Mouse (Mus musculus) limb, embryonic 11.5 days (tissue): ENCODE data around the gene Capn13. TPM values are rescaled to one million over a fixed set of nuclear protein-coding genes. Genes with fewer than 3 reads are reported as not detected.

Experiments
- ATAC-seq: fragments of 200-750 bp; cut with Nextera tagmentation; 2 replicates; pipeline ENCODE4 v1.8.0; 2017; ENCODE audit warnings: low read depth; ENCODE audit not compliant: insufficient number of reproducible peaks, low FRiP score, low TSS enrichment
- DNase-seq: peaks from one replicate; pipeline ENCODE4 v3.0.0-alpha.2; 2015; ENCODE audit warnings: low spot score
- H3K27ac ChIP-seq: fragments of 300-500 bp; sonication (generic); replicated peaks from 2 replicates; pipeline ENCODE4 v1.5.1; 2014; ENCODE audit warnings: low read depth, mild to moderate bottlenecking, low read length
- H3K27me3 ChIP-seq: fragments of 300-500 bp; sonication (generic); 2 replicates; pipeline ENCODE4 v1.6.1; 2014; ENCODE audit warnings: mild to moderate bottlenecking, low read length, mixed read lengths; ENCODE audit not compliant: control insufficient read depth, insufficient read depth
- H3K36me3 ChIP-seq: fragments of 300-500 bp; sonication (generic); 2 replicates; pipeline ENCODE4 v1.6.1; 2014; ENCODE audit warnings: mild to moderate bottlenecking, low read length, moderate library complexity, mixed read lengths; ENCODE audit not compliant: control insufficient read depth, insufficient read depth
- H3K4me1 ChIP-seq: fragments of 300-500 bp; sonication (generic); 2 replicates; pipeline ENCODE4 v1.6.1; 2014; ENCODE audit warnings: low read length, mixed read lengths; ENCODE audit not compliant: control insufficient read depth, insufficient read depth
- H3K4me2 ChIP-seq: fragments of 300-500 bp; sonication (generic); 2 replicates; pipeline ENCODE4 v1.6.1; 2014; ENCODE audit warnings: low read depth, mild to moderate bottlenecking, moderate library complexity; ENCODE audit not compliant: severe bottlenecking
- H3K4me3 ChIP-seq: fragments of 300-500 bp; sonication (generic); 2 replicates; pipeline ENCODE4 v1.5.1; 2014; ENCODE audit warnings: low read depth, low read length
- H3K9ac ChIP-seq: fragments of 300-500 bp; sonication (generic); 2 replicates; pipeline ENCODE4 v1.6.1; 2014; ENCODE audit warnings: mild to moderate bottlenecking, low read length
- H3K9me3 ChIP-seq: fragments of 300-500 bp; sonication (generic); 2 replicates; pipeline ENCODE4 v1.6.1; 2016; ENCODE audit warnings: low read length; ENCODE audit not compliant: control insufficient read depth
- WGBS: fragments of 180-500 bp; shearing (Covaris S2); extraction: QIAGEN DNeasy Blood & Tissue Kit; methylation state at CpG from one replicate; pipeline ENCODE4 v1.1.7; 2014; 5-methylcytosine and 5-hydroxymethylcytosine counted together
- polyA plus RNA-seq: library from polyadenylated mRNA; unstranded; fragments of >200 nt; fragmentation: Nextera tagmentation; extraction: Ambion mirVana; gene quantifications from 2 replicates; pipeline ENCODE4 v1.2.1, GENCODE M21; 2014

The Capn13 gene
- polyA plus RNA-seq, 1 experiment from 2014 or later: not detected

DNA sequence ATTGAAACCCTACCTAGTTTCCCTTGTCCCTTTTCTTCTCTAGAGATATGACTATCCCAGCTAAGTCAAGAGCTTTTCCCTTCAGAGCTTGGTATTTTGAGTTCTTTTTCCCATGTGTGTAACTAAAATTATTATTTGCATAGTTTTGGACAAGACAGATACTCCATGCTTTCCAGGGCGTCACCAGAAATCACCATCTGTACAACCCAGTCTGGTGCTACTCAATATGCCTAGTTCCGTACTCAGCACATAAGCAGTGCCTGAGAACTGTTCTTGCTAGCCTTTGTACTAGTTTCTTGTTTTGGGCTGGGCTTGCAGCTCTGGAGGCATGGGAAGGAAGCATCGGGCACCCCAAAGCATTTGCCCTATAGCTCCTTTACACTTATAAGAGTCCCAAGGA lies 19.0 kb downstream of the Capn13 start:
- Histone ChIP-seq H3K27ac (no peak overlapping the region), H3K27me3 (no peaks in the 10 kb centered on the region), H3K9me3 (no peaks in the 10 kb centered on the region), H3K4me2 (no peak overlapping the region), H3K4me3 (no peak overlapping the region), H3K36me3 (no peaks in the 10 kb centered on the region), H3K9ac (no peak overlapping the region), H3K4me1 (no peaks in the 10 kb centered on the region)
- ATAC-seq (no peak), DNase-seq (no peak)
- WGBS: 94% methylated on average over 3 of the region's 3 CpGs

GRCm38 (mm10) chr17:73377778-73378484 lies 22.7 kb downstream of the Capn13 start:
- Histone ChIP-seq H3K27me3 (no peaks in the 10 kb centered on the region), H3K9ac (no peak overlapping the region), H3K9me3 (no peaks in the 10 kb centered on the region), H3K36me3 (no peaks in the 10 kb centered on the region), H3K27ac (no peak overlapping the region), H3K4me1 (no peaks in the 10 kb centered on the region), H3K4me2 (no peak overlapping the region), H3K4me3 (no peak overlapping the region)
- WGBS: 76% methylated on average over 7 of the region's 7 CpGs
- ATAC-seq (no peak), DNase-seq (no peak)

DNA sequence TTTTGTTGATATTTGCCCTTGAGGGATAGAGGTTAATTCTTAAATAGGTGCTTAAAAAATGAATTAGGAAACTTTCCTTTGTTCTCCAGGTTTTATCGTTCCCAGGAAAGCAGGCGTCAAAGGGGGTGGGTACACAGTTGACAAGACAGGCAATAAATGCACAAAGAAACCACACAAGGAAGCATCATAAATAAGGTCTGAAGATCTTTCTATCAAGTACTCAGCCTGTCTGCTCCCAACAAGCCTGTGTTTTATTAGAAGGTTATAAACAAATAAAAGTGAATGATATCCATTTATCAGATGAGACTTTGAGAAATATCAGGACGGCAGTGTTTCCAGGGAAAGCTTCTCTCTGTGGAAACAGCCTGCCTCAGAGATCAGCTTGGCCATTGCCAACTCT lies 33.3 kb downstream of the Capn13 start:
- no peaks in the 10 kb centered on the region for H3K27me3 ChIP-seq
- no peaks in the 10 kb centered on the region for H3K9me3 ChIP-seq
- ATAC-seq (no peak), DNase-seq (no peak)
- no peak overlapping the region for H3K4me3 ChIP-seq
- WGBS: 55% methylated on average over 3 of the region's 3 CpGs
- H3K4me1 ChIP-seq: no peaks in the 10 kb centered on the region
- H3K27ac ChIP-seq: no peak overlapping the region
- H3K4me2 ChIP-seq: no peak overlapping the region
- no peak overlapping the region for H3K9ac ChIP-seq
- no peaks in the 10 kb centered on the region for H3K36me3 ChIP-seq

DNA sequence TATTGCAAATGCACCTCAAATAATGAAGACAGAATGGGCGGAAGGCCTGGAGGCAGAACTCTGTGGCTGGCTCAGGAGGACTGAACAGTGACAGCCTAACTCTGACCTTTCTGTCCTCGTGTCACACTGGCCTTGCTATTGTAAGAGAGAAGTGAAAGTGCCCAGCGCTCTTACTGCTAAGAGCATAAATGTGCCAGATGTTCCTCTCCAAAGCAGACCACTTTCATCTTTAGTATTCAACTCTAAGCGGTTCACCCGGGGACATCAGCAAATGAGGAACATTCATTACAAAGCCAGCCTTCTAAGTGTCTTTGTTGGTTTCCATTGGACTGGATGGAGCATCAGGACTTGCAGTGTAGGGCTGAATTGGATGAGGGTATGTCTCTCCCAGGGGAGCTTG lies 39.6 kb downstream of the Capn13 start:
- H3K4me2 ChIP-seq: no peak overlapping the region
- no peaks in the 10 kb centered on the region for H3K36me3 ChIP-seq
- no peaks in the 10 kb centered on the region for H3K9me3 ChIP-seq
- WGBS: 54% methylated on average over 5 of the region's 5 CpGs
- no peak overlapping the region for H3K9ac ChIP-seq
- no peaks in the 10 kb centered on the region for H3K27me3 ChIP-seq
- no peak overlapping the region for H3K27ac ChIP-seq
- DNase-seq (no peak), ATAC-seq (no peak)
- H3K4me3 ChIP-seq: no peak overlapping the region
- no peaks in the 10 kb centered on the region for H3K4me1 ChIP-seq

GRCm38 (mm10) chr17:73343632-73344390 lies 56.9 kb downstream of the Capn13 start:
- DNase-seq (no peak), ATAC-seq (no peak)
- no peaks in the 10 kb centered on the region for H3K4me1 ChIP-seq
- H3K27ac ChIP-seq: no peak overlapping the region
- H3K4me3 ChIP-seq: no peak overlapping the region
- H3K27me3 ChIP-seq: no peaks in the 10 kb centered on the region
- no peaks in the 10 kb centered on the region for H3K9me3 ChIP-seq
- H3K9ac ChIP-seq: no peak overlapping the region
- 84% methylated on average over 6 of the region's 6 CpGs for WGBS
- H3K4me2 ChIP-seq: no peak overlapping the region
- H3K36me3 ChIP-seq: no peaks in the 10 kb centered on the region

DNA sequence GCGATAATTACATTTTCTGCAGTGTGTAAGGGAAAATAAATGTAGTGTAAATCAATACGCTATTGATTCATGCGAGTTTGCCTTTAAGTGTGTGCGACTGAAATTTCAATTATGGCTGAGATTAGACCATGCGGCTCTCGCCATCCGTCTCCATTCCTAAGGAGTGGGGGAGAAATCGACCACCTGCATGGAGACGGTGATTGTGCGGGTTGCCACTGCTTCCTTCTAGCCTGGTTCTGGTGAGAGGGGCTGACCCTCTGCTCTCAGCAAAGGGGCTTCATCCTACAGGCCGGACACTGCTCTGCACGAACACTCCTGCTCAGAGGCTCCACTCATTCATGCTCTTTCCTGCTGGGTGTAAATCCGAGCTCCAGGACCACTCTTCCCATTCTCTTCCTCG lies 58.0 kb downstream of the Capn13 start:
- ATAC-seq (no peak), DNase-seq (no peak)
- Histone ChIP-seq H3K4me3 (no peak overlapping the region), H3K27ac (no peak overlapping the region), H3K36me3 (no peaks in the 10 kb centered on the region), H3K4me1 (no peaks in the 10 kb centered on the region), H3K9me3 (no peaks in the 10 kb centered on the region), H3K4me2 (no peak overlapping the region), H3K27me3 (no peaks in the 10 kb centered on the region), H3K9ac (no peak overlapping the region)
- WGBS: 79% methylated on average over 14 of the region's 14 CpGs

GRCm38 (mm10) chr17:73329071-73329470 lies 71.6 kb downstream of the Capn13 start:
- DNase-seq: no peak
- Histone ChIP-seq H3K27ac (no peak overlapping the region), H3K4me1 (no peaks in the 10 kb centered on the region), H3K36me3 (no peaks in the 10 kb centered on the region), H3K9ac (no peak overlapping the region), H3K27me3 (no peaks in the 10 kb centered on the region), H3K4me2 (no peak overlapping the region), H3K9me3 (no peaks in the 10 kb centered on the region), H3K4me3 (no peak overlapping the region)
- WGBS: 71% methylated on average over 5 of the region's 5 CpGs
- no peak for ATAC-seq

DNA sequence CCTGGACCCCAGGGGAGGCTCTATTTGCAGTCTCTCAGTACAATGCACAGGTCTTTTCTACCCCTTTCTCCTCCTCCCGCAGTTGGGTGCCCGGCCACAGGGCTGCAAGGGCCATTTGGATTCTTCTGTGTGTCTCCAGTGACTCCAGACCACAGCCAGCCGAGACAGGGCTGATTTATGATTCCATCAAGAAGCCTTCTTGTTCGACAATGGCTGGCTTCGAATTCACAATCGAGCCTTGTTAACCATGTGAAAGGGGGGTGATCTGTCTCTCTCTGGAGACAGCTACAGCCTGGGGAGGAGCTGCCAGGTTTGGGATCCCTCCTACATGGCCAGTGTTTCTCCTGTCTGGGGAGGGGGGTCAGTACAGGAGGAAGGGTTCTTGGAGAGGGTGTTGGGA lies 75.4 kb downstream of the Capn13 start:
- no peaks in the 10 kb centered on the region for H3K27me3 ChIP-seq
- no peak for DNase-seq
- H3K27ac ChIP-seq: no peak overlapping the region
- H3K4me3 ChIP-seq: no peak overlapping the region
- H3K9ac ChIP-seq: no peak overlapping the region
- H3K4me1 ChIP-seq: no peaks in the 10 kb centered on the region
- no peak for ATAC-seq
- H3K4me2 ChIP-seq: no peak overlapping the region
- no peaks in the 10 kb centered on the region for H3K36me3 ChIP-seq
- 4% methylated on average over 6 of the region's 6 CpGs for WGBS
- H3K9me3 ChIP-seq: no peaks in the 10 kb centered on the region
